Mouse (Mus musculus) erythroid progenitor cell, adult 5-6 weeks (primary cell): ENCODE measurements at regions not wholly inside any gene's neighbourhood (a gene's known extent, or its start where the extent isn't known, plus 50 kb on each side); places are given as distances from the start of the nearest gene placed in this dataset.

Source experiments
- ATAC-seq: replicated peaks from 2 replicates; pipeline ENCODE4 v1.8.0; 2016; ENCODE audit warnings: moderate number of reproducible peaks, mild to moderate bottlenecking, moderate TSS enrichment, inconsistent platforms; ENCODE audit not compliant: poor library complexity, low FRiP score, severe bottlenecking

DNA sequence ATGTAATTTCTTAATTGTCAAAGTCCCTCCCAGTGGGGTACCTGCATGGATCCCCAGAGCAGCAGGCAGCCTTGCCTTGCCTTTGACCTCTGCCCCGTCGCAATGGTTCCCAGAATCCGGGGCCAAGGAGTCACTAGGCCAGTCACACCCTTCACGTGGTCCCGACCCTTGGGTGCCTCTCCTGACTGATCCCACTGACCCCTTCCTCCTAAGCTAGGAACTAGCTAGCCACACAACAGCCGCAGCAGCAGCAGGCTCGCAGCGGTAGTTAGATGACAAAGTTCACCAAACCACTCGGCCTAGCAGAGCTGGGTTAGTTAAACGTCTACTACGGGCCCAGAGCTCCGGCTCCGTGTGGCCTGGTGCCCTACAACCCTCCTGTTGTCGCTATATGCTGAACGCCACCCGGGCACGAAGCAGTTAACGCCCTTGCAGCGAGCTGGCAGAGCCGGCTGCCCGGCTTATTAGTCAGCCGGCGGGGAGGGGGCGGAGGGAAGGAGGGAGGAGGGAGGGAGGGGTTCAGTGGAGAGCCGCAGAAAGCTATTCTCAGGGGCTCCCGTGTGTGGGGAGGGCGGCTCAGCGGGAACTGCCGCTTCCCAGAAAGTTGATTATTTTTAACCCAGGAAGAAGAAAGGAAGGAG lies 84.6 kb downstream of the 1700001O22Rik start:
- ATAC-seq = no peak

- no peak for ATAC-seq
Observed at GRCm38 (mm10) chr2:30718329-30718675, 85.2 kb downstream of the 1700001O22Rik start.

DNA sequence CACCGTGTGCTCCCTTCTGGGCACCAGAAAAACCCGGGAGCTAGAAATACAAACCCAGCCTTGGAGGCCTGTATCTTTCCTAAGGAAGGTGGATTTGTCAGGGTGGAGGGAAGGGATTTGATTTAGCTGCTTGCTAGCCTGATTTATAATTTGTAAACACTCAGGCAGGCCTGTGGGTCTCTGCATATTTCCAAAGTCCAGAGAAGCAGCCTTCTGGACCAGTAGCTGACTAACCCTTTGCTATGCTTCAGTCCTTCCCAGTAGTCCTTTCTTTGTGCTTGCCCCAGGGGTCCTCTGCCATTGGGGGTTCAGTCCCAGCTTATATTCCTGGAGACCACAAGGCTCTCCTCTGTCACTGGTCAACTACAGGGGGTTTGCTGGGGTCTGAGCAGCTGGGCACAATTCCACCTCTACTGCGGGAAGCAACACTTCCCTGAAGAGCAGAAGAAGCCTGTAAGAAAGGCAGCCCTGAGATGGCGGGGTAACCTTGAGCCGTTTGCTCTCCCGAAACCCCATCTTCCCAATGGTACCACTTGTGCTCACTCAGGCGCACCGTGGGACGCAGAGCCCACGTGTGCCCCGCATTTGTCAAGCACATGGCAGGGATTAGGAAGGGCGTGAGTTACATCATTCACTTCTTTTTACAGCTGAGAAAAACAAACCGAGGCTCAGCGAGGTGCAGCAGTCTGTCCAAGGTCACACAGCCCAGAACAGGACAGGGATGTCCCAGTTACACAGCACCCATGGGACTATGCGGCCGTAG lies 85.7 kb downstream of the 1700001O22Rik start:
- ATAC-seq = no peak

- ATAC-seq = no peak
Observed at GRCm38 (mm10) chr2:30716580-30717565, 86.6 kb downstream of the 1700001O22Rik start.

DNA sequence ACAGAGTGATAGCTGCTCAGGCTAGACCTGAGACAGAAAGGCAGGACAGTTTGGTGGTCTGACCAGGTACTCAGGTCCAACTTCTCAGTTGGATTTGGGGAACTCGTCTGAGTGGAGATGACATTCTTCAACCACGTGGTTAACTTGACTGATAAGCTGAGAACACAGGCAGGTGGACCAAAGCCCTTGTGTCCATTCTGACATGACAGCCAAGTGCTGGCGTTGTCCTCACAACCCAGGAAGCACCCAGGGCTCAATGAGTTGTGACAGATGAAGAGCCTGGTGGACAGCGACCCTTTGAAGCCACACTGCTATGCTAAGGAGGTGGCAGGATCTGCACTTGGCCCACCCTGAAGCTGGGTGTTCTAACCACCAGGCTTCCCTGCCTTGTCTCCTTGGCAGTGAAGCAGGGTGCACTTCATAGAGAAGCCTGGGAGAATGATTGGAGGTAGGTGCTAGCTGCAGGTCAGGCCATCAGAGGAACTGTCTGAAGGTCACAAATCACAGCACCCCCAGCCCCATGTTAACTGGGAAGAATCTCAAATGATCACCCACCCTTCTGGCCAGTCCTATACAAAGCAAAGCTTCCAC lies 87.6 kb downstream of the 1700001O22Rik start:
- no peak for ATAC-seq

GRCm38 (mm10) chr2:30713535-30713934 lies 89.9 kb downstream of the 1700001O22Rik start:
- ATAC-seq = no peak

GRCm38 (mm10) chr2:30712841-30713401 lies 90.5 kb downstream of the 1700001O22Rik start:
- no peak for ATAC-seq

GRCm38 (mm10) chr2:30711853-30712498 lies 91.5 kb downstream of the 1700001O22Rik start:
- ATAC-seq = no peak

DNA sequence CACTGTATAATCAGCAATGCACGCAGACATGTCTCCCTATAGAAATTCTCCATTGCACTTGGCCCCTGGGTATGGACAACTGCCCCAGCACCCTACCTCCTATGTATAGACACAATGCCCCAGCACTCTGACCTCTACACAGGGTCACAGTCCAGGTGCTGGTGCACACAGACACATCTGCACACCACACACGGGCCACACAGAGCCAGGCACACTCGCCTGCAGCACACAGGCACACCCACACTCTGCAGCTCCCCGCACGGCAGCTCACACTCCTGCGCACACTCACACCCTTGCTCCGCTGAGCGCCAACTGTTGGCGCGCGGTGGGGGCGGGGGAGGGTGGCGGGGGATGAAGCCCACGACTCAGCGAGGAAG lies 92.0 kb downstream of the 1700001O22Rik start:
- no peak for ATAC-seq

DNA sequence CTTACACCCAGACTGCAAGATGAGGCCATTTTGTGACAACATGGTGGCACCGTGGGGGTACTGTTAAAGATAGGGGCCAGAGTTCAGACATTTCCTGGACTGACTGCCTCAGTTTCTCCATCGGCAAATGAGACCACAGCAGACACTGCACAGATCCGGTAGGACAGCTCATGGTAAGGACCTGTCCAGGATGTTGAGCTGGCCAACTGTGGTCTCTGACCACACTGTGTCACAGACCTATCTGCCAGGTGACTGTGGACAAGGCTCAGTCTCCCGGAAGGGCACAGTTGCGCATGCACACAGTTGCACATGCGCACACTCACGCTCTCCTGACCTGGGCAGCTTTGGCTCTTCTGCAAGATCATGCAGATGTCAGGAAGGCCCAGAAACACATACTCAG lies 92.6 kb downstream of the 1700001O22Rik start:
- no peak for ATAC-seq

DNA sequence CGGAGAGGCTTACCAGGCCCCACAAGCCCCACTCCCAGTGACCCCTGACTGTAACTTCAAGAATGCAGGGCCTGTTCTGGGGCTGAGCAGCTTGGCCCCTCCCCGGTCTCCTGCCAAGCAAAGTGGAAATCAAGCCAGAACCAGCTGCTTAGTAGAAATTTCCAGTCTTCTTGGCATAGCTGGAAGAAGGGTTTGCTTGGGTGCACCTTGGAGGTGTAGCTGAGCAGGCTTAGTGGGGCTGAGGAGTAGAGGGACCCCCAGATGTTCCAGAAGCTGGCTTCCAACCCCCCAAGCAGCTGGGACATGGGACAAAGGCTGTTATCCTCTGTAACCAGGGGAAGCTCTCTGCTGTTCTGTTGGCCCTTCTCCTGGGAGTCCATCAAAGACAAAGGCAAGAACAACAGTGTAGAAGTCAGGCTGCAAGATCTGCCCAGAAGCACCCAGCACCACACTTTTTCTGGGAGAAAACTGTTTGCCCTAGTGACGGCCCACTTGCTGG lies 94.0 kb downstream of the 1700001O22Rik start:
- ATAC-seq = no peak

GRCm38 (mm10) chr2:30708762-30709385 lies 94.6 kb downstream of the 1700001O22Rik start:
- ATAC-seq = no peak

DNA sequence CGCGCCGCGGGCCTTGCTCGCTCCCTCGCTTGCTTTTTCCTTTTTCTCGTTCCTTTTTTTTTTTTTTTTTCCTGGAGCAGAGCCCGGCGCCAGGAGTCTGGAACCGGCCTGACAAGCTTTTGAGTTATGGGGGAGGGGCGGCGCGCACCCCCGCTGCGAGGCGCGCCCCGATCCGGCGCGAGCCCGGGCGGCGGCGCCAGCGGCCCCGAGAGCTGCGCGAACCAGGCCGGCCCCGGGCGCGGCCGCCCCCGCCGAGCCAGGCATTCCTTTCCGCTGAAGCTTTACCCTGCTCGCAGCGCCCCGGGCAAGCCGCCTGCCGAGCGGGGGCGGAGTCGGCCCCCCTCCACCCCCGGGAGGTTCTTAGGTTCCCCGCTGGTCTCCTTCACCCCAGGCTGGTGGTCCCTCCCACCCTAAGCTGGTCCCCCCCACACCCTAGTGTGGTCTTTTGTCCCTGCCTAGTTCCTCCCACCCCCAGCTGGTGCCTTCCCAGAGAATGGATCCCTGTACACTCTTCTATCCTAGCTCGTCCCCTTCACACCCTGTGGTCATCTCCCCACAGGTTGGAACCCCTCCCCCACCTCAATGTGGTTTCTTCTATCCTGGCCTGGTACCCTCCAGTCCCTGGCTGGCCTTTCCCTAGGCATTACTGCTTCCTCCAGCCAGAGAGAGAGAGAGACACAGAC lies 95.3 kb downstream of the 1700001O22Rik start:
- ATAC-seq = no peak

GRCm38 (mm10) chr2:30707099-30708000 lies 96.1 kb downstream of the 1700001O22Rik start:
- no peak for ATAC-seq

- ATAC-seq = no peak
Observed at GRCm38 (mm10) chr2:30706036-30706435, 97.4 kb downstream of the 1700001O22Rik start.

- no peak for ATAC-seq
Observed at GRCm38 (mm10) chr2:30703308-30703707, 100.2 kb downstream of the 1700001O22Rik start.

- ATAC-seq = no peak
Observed at GRCm38 (mm10) chr2:30702711-30703110, 100.8 kb downstream of the 1700001O22Rik start.
